Mouse (Mus musculus): ENCODE results near the gene Olfr920. TPM values are rescaled to one million over a fixed set of nuclear protein-coding genes. Genes with fewer than 3 reads are reported as not detected.

Olfr920 gene
- polyA plus RNA-seq, 1 experiment from 2014 or later: 0.05 TPM

DNA sequence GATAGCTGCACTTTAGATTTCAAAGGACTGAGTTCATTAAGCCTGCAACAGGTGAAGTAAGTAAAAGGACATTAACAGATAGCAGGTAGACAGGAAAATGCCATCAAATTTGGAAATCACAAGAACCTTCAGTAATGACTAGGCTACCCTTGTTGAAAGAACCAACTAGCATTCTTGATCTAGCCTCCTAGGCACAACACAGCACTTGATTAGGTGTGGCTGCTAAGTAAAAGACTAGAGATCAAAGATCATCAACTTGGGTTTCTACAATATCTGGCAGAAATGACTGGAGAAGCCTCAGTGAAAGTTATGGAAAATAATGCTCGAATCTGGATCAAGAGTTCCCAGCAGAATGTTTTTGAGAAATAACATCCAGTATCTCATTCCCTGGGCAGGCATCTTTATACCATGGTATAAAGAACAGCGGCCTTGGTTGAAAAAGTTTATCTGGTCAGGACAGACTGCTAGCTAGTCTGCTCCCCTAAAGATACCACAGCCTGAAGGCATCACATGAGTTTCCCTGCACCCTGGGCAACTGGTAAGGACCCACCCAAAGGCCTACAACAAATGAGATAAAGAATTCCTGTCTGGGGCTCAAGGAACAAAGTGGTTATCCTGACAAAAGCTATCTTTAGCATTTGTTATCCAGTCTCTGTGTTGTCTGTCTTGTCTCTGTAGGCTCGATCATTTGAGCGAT is 7.3 kb upstream of the Olfr920 start:
- Histone ChIP-seq H3K4me1 (replicated peaks; ENCODE audit: insufficient read depth, low read length) (no peaks in the 10 kb centered on the region), H3K4me3 (replicated peaks; ENCODE audit: low read depth, low read length) (no peak overlapping the region), H3K9ac (ENCODE audit: low read depth, low read length) (no peak overlapping the region), H3K9me3 (replicated peaks; ENCODE audit: low read length) (no peaks in the 10 kb centered on the region), H3K36me3 (ENCODE audit: insufficient read depth, low read length) (peaks cover 4% of the 10 kb centered on the region; the same call in 1 of the 2 replicates), H3K4me2 (ENCODE audit: low read length) (no peak overlapping the region), H3K27me3 (ENCODE audit: insufficient read depth, low read length) (no peaks in the 10 kb centered on the region), H3K27ac (no peak overlapping the region)
- DNase-seq (ENCODE audit: low spot score) (no peak), ATAC-seq (replicated peaks; ENCODE audit: low FRiP score, low read depth) (no peak)
- WGBS: 97% methylated on average over 4 of the region's 4 CpGs
- TF ChIP-seq CTCF (IDR thresholded peaks at IDR 0.05; ENCODE audit: low read depth): no peak

DNA sequence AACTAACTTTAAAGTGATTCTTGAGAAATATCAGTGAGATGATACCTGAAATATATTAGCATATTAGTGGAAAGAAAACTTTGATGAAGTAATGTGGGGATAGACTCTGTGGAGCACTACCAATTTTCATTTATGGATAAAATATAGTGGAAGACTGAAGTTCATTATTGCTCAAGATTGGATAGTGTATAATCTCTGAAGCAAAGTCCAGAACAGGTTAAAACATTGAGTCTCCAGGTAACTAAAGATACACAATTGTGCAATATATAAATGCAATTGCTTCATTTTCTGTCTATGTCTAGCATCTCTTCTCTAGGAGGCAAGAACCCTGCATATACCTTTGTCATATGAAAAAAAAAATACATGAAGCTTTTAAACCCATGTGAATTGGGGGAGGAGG is 20.7 kb downstream of the Olfr920 start, which contains the start of gene Olfr921:
TSS of gene Olfr921 (plus strand) at position 301 of the 400 bp plus-strand sequence.
- Histone ChIP-seq H3K36me3 (ENCODE audit: insufficient read depth, low read length) (no peaks in the 10 kb centered on the region), H3K4me3 (replicated peaks; ENCODE audit: low read depth, low read length) (no peak within 1 kb of the TSS), H3K9me3 (replicated peaks; ENCODE audit: low read length) (no peaks in the 10 kb centered on the region), H3K27me3 (ENCODE audit: insufficient read depth, low read length) (no peaks in the 10 kb centered on the region), H3K4me2 (ENCODE audit: low read length) (no peak within 1 kb of the TSS), H3K27ac (no peak within 1 kb of the TSS), H3K9ac (ENCODE audit: low read depth, low read length) (no peak within 1 kb of the TSS), H3K4me1 (replicated peaks; ENCODE audit: insufficient read depth, low read length) (no peaks in the 10 kb centered on the region)
- ATAC-seq (replicated peaks; ENCODE audit: low FRiP score, low read depth) (no peak), DNase-seq (ENCODE audit: low spot score) (no peak)
- TF ChIP-seq CTCF (IDR thresholded peaks at IDR 0.05; ENCODE audit: low read depth): no peak

GRCm38 (mm10) chr9:38792689-38793088 is 40.6 kb downstream of the Olfr920 start:
- no peak for ATAC-seq (replicated peaks; ENCODE audit: low FRiP score, low read depth)

DNA sequence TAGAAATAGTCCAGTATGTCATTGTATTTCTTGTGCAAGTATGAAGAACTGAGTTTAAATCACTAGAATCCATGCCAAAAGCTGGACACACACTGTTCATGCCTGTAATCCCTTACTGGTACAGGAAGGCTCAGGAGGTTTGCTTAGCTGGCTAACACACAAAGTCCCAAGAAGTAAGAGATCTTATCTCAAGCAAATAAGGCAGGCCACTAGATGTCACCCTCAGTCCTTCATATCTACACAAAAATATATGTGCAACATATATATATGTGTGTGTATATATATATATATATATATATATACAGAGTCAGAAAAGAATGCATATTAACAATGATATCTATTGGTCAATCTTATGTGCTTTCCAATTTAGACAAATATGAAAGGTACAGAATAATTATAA is 53.6 kb downstream of the Olfr920 start:
- no peaks in the 10 kb centered on the region for H3K36me3 ChIP-seq (ENCODE audit: insufficient read depth, low read length)
- no peak overlapping the region for H3K27ac ChIP-seq
- no peak for TF ChIP-seq CTCF (IDR thresholded peaks at IDR 0.05; ENCODE audit: low read depth)
- H3K4me3 ChIP-seq (replicated peaks; ENCODE audit: low read depth, low read length): no peak overlapping the region
- no peak overlapping the region for H3K9ac ChIP-seq (ENCODE audit: low read depth, low read length)
- no peak overlapping the region for H3K4me2 ChIP-seq (ENCODE audit: low read length)
- DNase-seq (ENCODE audit: low spot score) (no peak), ATAC-seq (replicated peaks; ENCODE audit: low FRiP score, low read depth) (no peak)
- H3K9me3 ChIP-seq (replicated peaks; ENCODE audit: low read length): no peaks in the 10 kb centered on the region
- H3K4me1 ChIP-seq (replicated peaks; ENCODE audit: insufficient read depth, low read length): no peaks in the 10 kb centered on the region
- no peaks in the 10 kb centered on the region for H3K27me3 ChIP-seq (ENCODE audit: insufficient read depth, low read length)

More at GRCm38 (mm10) chr9:38792689-38793088, 40.6 kb downstream of the Olfr920 start:
- no peak for TF ChIP-seq CTCF (IDR thresholded peaks at IDR 0.05; ENCODE audit: low read depth)
- Histone ChIP-seq H3K4me1 (replicated peaks; ENCODE audit: insufficient read depth, low read length) (no peaks in the 10 kb centered on the region), H3K4me2 (ENCODE audit: low read length) (no peak overlapping the region), H3K4me3 (replicated peaks; ENCODE audit: low read depth, low read length) (no peak overlapping the region), H3K9me3 (replicated peaks; ENCODE audit: low read length) (no peaks in the 10 kb centered on the region), H3K27me3 (ENCODE audit: insufficient read depth, low read length) (no peaks in the 10 kb centered on the region), H3K9ac (ENCODE audit: low read depth, low read length) (no peak overlapping the region), H3K27ac (no peak overlapping the region), H3K36me3 (ENCODE audit: insufficient read depth, low read length) (no peaks in the 10 kb centered on the region)
- WGBS: 88% methylated on average over 2 of the region's 2 CpGs
- DNase-seq (ENCODE audit: low spot score): no peak

Other genes starting within 250 kb of the Olfr920 start
- gene Olfr911-ps1, start 230.7 kb upstream of the Olfr920 start, polyA plus RNA-seq (2015; fragmentation: Nextera tagmentation; extraction: Ambion mirVana): not detected in 2 replicates
- not detected in 2 replicates for gene Olfr910, start 214.4 kb upstream of the Olfr920 start, polyA plus RNA-seq (2015; fragmentation: Nextera tagmentation; extraction: Ambion mirVana)
- gene Olfr912, start 172.1 kb upstream of the Olfr920 start, polyA plus RNA-seq (2015; fragmentation: Nextera tagmentation; extraction: Ambion mirVana): not detected in 2 replicates
- gene Olfr913, start 159.5 kb upstream of the Olfr920 start, polyA plus RNA-seq (2015; fragmentation: Nextera tagmentation; extraction: Ambion mirVana): not detected in 2 replicates
- not detected in 2 replicates for gene Olfr914, start 147.2 kb upstream of the Olfr920 start, polyA plus RNA-seq (2015; fragmentation: Nextera tagmentation; extraction: Ambion mirVana)
- gene Olfr916, start 92.4 kb upstream of the Olfr920 start, polyA plus RNA-seq (2015; fragmentation: Nextera tagmentation; extraction: Ambion mirVana): not detected in 2 replicates
- not detected in 2 replicates for gene Olfr917, start 86.5 kb upstream of the Olfr920 start, polyA plus RNA-seq (2015; fragmentation: Nextera tagmentation; extraction: Ambion mirVana)
- not detected in 2 replicates for gene Olfr918, start 77.7 kb upstream of the Olfr920 start, polyA plus RNA-seq (2015; fragmentation: Nextera tagmentation; extraction: Ambion mirVana)
- gene Olfr919, start 48.6 kb upstream of the Olfr920 start, polyA plus RNA-seq (2015; fragmentation: Nextera tagmentation; extraction: Ambion mirVana): not detected in 2 replicates
- gene Vwa5a, start 34.0 kb upstream of the Olfr920 start, polyA plus RNA-seq (2015; fragmentation: Nextera tagmentation; extraction: Ambion mirVana): 23.0 and 24.7 TPM in 2 replicates
- not detected in 2 replicates for gene Olfr921, start 20.8 kb downstream of the Olfr920 start, polyA plus RNA-seq (2015; fragmentation: Nextera tagmentation; extraction: Ambion mirVana)
- not detected in 2 replicates for gene Olfr922, start 62.3 kb downstream of the Olfr920 start, polyA plus RNA-seq (2015; fragmentation: Nextera tagmentation; extraction: Ambion mirVana)
- not detected in 2 replicates for gene Olfr923, start 74.2 kb downstream of the Olfr920 start, polyA plus RNA-seq (2015; fragmentation: Nextera tagmentation; extraction: Ambion mirVana)
- not detected in 2 replicates for gene Olfr924, start 92.2 kb downstream of the Olfr920 start, polyA plus RNA-seq (2015; fragmentation: Nextera tagmentation; extraction: Ambion mirVana)
- gene Olfr26, start 102.8 kb downstream of the Olfr920 start, polyA plus RNA-seq (2015; fragmentation: Nextera tagmentation; extraction: Ambion mirVana): not detected in 2 replicates
- not detected in 2 replicates for gene Olfr926, start 124.8 kb downstream of the Olfr920 start, polyA plus RNA-seq (2015; fragmentation: Nextera tagmentation; extraction: Ambion mirVana)
- not detected in 2 replicates for gene Olfr930, start 177.5 kb downstream of the Olfr920 start, polyA plus RNA-seq (2015; fragmentation: Nextera tagmentation; extraction: Ambion mirVana)
- not detected in 2 replicates for gene Olfr933, start 220.0 kb downstream of the Olfr920 start, polyA plus RNA-seq (2015; fragmentation: Nextera tagmentation; extraction: Ambion mirVana)
- not detected in 2 replicates for gene Olfr934, start 236.0 kb downstream of the Olfr920 start, polyA plus RNA-seq (2015; fragmentation: Nextera tagmentation; extraction: Ambion mirVana)
- gene Olfr935, start 247.4 kb downstream of the Olfr920 start, polyA plus RNA-seq (2015; fragmentation: Nextera tagmentation; extraction: Ambion mirVana): not detected in 2 replicates